Mouse (Mus musculus) G1E (cell line): ENCODE data around the gene Nrip2.

Source experiments
- CTCF ChIP-seq: IDR thresholded peaks from 2 replicates; pipeline ENCODE4 v1.5.1; 2012; ENCODE audit warnings: low read depth, low read length, inconsistent platforms, mixed read lengths
- GATA1 ChIP-seq: IDR thresholded peaks from 2 replicates; pipeline ENCODE4 v1.6.1; 2012; ENCODE audit warnings: borderline replicate concordance, low read length, inconsistent platforms, mixed read lengths

- no peak for TF ChIP-seq CTCF
- TF ChIP-seq GATA1, result no peak
Observed at GRCm38 (mm10) chr6:128399421-128400185, 507 bp downstream of the Nrip2 start.
